Mouse (Mus musculus): ENCODE data around the gene Lhx2.

DNA sequence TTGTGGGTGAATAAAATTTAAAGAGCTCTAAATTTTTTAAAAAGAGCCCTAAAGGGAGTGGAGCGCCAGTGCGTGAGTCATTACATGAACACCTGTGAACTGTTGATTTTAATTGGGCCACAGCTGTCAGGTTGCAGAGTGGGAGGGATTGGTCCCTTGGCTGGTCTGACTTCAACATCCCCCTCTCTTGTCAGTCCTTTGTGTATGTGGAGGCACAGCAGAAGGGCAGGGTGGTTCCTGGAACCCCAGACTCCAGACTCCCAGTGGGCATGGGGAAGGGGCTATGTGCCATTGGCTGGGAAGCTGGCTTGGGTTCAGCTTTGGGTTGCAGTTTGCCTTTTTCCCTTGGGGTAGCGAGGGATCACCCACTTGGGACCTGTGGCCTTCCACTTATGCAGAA lies 70.2 kb downstream of the Lhx2 start:
- no peak for TF ChIP-seq CTCF (IDR thresholded peaks at IDR 0.05; ENCODE audit: control insufficient read depth, insufficient read depth, low read length)
- TF ChIP-seq POLR2A (IDR thresholded peaks at IDR 0.05; ENCODE audit: borderline replicate concordance, control insufficient read depth, low read depth, low read length): no peak
